Mouse (Mus musculus) midbrain, postnatal 0 days (tissue): ENCODE data around the gene Prdm16. TPM values are rescaled to one million over a fixed set of nuclear protein-coding genes. Genes with fewer than 3 reads are reported as not detected.
A peak's percentile ranks its signal among the peaks of the same experiment; 100 is the strongest.

Source experiments
- ATAC-seq: fragments of 200-750 bp; cut with Nextera tagmentation; 2 replicates; pipeline ENCODE4 v1.8.0; 2017; ENCODE audit warnings: moderate number of reproducible peaks, mild to moderate bottlenecking, moderate TSS enrichment, moderate library complexity; ENCODE audit not compliant: low FRiP score
- DNase-seq: peaks from one replicate; pipeline ENCODE4 v3.0.0-alpha.2; 2015; ENCODE audit warnings: low spot score
- H3K27ac ChIP-seq: fragments of 300-500 bp; sonication (generic); 2 replicates; pipeline ENCODE4 v1.5.1; 2014; ENCODE audit warnings: low read depth, mild to moderate bottlenecking, low read length, mixed read lengths
- H3K27me3 ChIP-seq: fragments of 300-500 bp; sonication (generic); 2 replicates; pipeline ENCODE4 v1.6.1; 2014; ENCODE audit warnings: low read length, control low read depth, mixed read lengths; ENCODE audit not compliant: insufficient read depth
- H3K36me3 ChIP-seq: fragments of 300-500 bp; sonication (generic); 2 replicates; pipeline ENCODE4 v1.6.1; 2014; ENCODE audit warnings: low read length, control low read depth, mixed read lengths; ENCODE audit not compliant: insufficient read depth
- H3K4me1 ChIP-seq: fragments of 300-500 bp; sonication (generic); 2 replicates; pipeline ENCODE4 v1.6.1; 2014; ENCODE audit warnings: mild to moderate bottlenecking, control low read depth, antibody characterized with exemption, low read length, mixed read lengths; ENCODE audit not compliant: insufficient read depth
- H3K4me2 ChIP-seq: fragments of 300-500 bp; sonication (generic); 2 replicates; pipeline ENCODE4 v1.6.1; 2014; ENCODE audit warnings: low read depth, mild to moderate bottlenecking, low read length, mixed read lengths; ENCODE audit not compliant: poor library complexity, severe bottlenecking
- H3K4me3 ChIP-seq: fragments of 300-500 bp; sonication (generic); 2 replicates; pipeline ENCODE4 v1.5.1; 2014; ENCODE audit warnings: low read depth, mild to moderate bottlenecking, low read length, moderate library complexity
- H3K9ac ChIP-seq: fragments of 300-500 bp; sonication (generic); replicated peaks from 2 replicates; pipeline ENCODE4 v1.6.1; 2014; ENCODE audit warnings: mild to moderate bottlenecking, low read length, moderate library complexity, mixed read lengths; ENCODE audit not compliant: poor library complexity, severe bottlenecking
- H3K9me3 ChIP-seq: fragments of 300-500 bp; sonication (generic); 2 replicates; pipeline ENCODE4 v1.6.1; 2016; ENCODE audit warnings: low read length, control low read depth
- CTCF ChIP-seq: IDR thresholded peaks from 2 replicates; pipeline ENCODE4 v1.5.1; 2016; ENCODE audit warnings: antibody characterized with exemption, mild to moderate bottlenecking
- WGBS: fragments of 180-500 bp; shearing (Covaris S2); extraction: QIAGEN DNeasy Blood & Tissue Kit; methylation state at CpG from one replicate; pipeline ENCODE4 v1.1.7; 2014; 5-methylcytosine and 5-hydroxymethylcytosine counted together
- polyA plus RNA-seq: library from polyadenylated mRNA; unstranded; fragments of >200 nt; fragmentation: Nextera tagmentation; extraction: Ambion mirVana; gene quantifications from 2 replicates; pipeline ENCODE4 v1.2.1, GENCODE M21; 2015
- total RNA-seq: library from RNA; depleted of rRNA; stranded (reverse); fragments of >200 nt; gene quantifications from 2 replicates; pipeline ENCODE4 v1.2.3, GENCODE M21; 2014

The Prdm16 gene
- total and polyA plus RNA-seq, 2 experiments from 2014 or later = 9.3 to 10.7 TPM

DNA sequence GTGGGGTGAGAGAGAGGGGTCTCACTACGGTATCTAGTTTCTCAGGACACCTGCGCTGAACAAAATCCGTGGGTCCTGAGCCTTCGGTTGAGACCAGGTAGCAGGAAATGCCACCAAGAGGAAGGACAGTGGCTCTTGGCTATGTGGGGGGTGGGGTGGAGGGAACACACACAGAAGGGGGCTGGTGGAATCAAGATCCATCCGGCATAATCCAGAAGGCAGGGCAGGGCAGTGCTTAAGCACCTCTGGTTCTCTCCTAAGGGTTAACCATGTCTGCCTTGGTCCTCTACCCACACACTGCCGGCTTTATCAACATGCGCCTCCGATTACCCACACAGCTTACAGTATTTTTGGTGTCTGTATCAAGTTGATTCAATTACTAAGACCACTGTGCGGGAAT lies 191.0 kb downstream of the Prdm16 start:
- no peak for TF ChIP-seq CTCF
- no peak overlapping the region for H3K4me2 ChIP-seq
- no peak overlapping the region for H3K9ac ChIP-seq
- no peak for DNase-seq
- H3K27me3 ChIP-seq = 0 out of 2 replicates have a peak, but pooled peaks cover 4% of the 10 kb centered on the region
- no peak for ATAC-seq
- no peaks in the 10 kb centered on the region for H3K36me3 ChIP-seq
- no peaks in the 10 kb centered on the region for H3K4me1 ChIP-seq
- H3K27ac ChIP-seq = no peak overlapping the region
- WGBS = 58% methylated on average over 9 of the region's 9 CpGs
- H3K4me3 ChIP-seq = no peak overlapping the region
- H3K9me3 ChIP-seq = no peaks in the 10 kb centered on the region

- 0 out of 2 replicates have a peak, but pooled peaks cover 4% of the 10 kb centered on the region for H3K27me3 ChIP-seq
- no peak for DNase-seq
- H3K4me3 ChIP-seq = no peak overlapping the region
- H3K9me3 ChIP-seq = no peaks in the 10 kb centered on the region
- WGBS = 45% methylated on average over 9 of the region's 9 CpGs
- H3K4me2 ChIP-seq = no peak overlapping the region
- H3K36me3 ChIP-seq = no peaks in the 10 kb centered on the region
- no peak for TF ChIP-seq CTCF
- no peak for ATAC-seq
- H3K4me1 ChIP-seq = no peaks in the 10 kb centered on the region
- H3K27ac ChIP-seq = no peak overlapping the region
- H3K9ac ChIP-seq = 0 out of 2 replicates have a peak overlapping the region, but pooled peaks have one; percentile 19
Measured at GRCm38 (mm10) chr4:154442645-154443304, 193.9 kb downstream of the Prdm16 start.

DNA sequence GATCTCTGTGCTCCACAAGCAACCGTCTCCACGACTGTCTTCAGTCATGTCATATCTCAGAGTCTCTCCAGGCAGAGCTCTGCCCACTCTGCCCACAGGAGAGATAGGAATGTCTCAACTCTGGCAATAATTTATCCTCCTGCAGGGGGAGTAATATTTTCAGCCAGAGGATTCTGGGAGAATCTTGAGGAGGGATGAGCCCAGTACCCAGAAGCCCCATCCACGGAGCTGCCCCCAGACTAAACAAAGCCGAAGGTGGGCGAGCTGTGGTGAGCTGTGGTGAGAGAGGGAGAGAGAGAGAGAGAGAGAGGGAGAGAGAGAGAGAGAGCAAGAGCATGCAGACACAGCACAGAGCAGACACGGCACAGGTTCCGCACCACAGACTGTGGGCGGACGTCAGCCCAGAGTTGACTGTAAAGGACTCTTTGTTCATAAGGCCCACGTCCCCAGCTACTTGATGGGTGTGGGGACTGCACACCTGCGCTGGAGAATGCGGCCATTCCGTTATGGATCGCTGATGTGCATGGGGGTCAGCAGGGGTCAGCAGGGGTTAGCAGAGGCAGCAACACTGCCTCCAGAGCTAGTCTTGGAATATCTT lies 197.1 kb downstream of the Prdm16 start:
- peak; percentile 38 for TF ChIP-seq CTCF
- ATAC-seq (no peak), DNase-seq (no peak)
- no peak overlapping the region for H3K4me2 ChIP-seq
- 73% methylated on average over 14 of the region's 14 CpGs for WGBS
- no peaks in the 10 kb centered on the region for H3K4me1 ChIP-seq
- no peak overlapping the region for H3K27ac ChIP-seq
- no peaks in the 10 kb centered on the region for H3K9me3 ChIP-seq
- H3K36me3 ChIP-seq = no peaks in the 10 kb centered on the region
- no peak overlapping the region for H3K4me3 ChIP-seq
- no peak overlapping the region for H3K9ac ChIP-seq
- H3K27me3 ChIP-seq = no peaks in the 10 kb centered on the region

DNA sequence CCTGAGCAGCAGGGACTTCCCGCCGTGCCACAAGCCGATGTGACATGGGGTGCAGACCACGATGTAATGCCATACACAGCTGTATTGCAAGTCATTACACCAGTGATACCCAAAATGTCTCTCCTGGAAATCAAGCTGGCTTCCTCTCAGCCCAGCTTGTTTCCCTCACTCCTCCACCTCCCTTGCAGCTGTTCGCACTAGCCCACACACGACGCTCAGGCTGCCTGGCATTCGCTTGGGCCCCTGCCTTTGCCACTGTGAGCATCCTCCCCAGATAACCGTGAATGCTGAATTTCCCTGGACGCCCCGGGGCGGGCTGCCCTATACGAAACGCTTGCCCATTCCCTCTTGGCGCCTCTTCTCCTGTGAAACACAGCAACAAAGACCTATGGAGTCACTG lies 198.1 kb downstream of the Prdm16 start:
- no peak for TF ChIP-seq CTCF
- no peak for ATAC-seq

DNA sequence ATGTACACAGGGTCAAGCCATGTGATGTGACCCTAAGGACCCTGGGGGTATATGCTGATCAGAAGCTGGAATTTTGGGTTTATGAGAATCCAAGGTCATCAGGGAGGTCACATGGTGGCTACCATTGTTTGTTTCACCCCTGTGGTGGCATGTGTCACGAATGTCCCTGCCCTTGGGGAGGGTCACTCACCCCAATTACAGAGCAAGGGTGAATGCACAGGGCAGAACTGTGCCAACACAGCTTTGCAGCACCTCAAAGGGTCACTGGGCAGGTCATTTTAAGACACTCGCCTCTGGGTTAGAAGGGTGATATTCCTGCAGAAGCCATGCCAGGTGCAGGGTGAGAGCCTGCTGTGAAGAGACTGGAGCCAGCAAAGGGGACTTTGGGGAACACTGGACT lies 206.9 kb downstream of the Prdm16 start:
- H3K9ac ChIP-seq = no peak overlapping the region
- ATAC-seq (no peak), DNase-seq (no peak)
- no peaks in the 10 kb centered on the region for H3K4me1 ChIP-seq
- WGBS = 76% methylated on average over 2 of the region's 2 CpGs
- H3K9me3 ChIP-seq = no peaks in the 10 kb centered on the region
- H3K36me3 ChIP-seq = no peaks in the 10 kb centered on the region
- no peak overlapping the region for H3K4me3 ChIP-seq
- no peak overlapping the region for H3K4me2 ChIP-seq
- H3K27me3 ChIP-seq = no peaks in the 10 kb centered on the region; the same call in 1 of the 2 replicates
- TF ChIP-seq CTCF = no peak
- H3K27ac ChIP-seq = no peak overlapping the region

More for the DNA sequence above, 198.1 kb downstream of the Prdm16 start:
- no peak overlapping the region for H3K9ac ChIP-seq
- H3K27me3 ChIP-seq = no peaks in the 10 kb centered on the region
- no peak for DNase-seq
- H3K27ac ChIP-seq = no peak overlapping the region
- no peaks in the 10 kb centered on the region for H3K36me3 ChIP-seq
- no peaks in the 10 kb centered on the region for H3K9me3 ChIP-seq
- H3K4me1 ChIP-seq = no peaks in the 10 kb centered on the region
- no peak overlapping the region for H3K4me2 ChIP-seq
- no peak overlapping the region for H3K4me3 ChIP-seq
- WGBS = 77% methylated on average over 15 of the region's 15 CpGs

DNA sequence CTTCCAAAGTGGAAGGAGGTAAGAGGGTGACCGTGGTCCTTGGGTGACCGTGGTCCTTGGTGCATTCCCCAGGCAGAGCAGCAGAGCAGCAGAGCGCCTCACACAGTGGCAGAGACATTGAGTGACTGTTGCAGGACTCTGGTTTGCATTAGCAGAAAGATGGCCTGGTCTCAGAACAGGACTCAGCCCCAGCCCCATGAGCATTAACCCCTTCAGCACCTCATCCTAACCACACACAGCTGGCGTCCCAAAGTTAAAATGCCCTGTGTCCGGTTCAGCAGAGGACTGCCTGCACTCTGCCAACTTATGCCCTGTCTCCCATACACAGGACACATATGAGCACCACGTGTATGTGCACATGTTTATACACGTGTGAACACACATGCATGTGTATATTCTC lies 209.8 kb downstream of the Prdm16 start:
- Histone ChIP-seq H3K27me3 (no peaks in the 10 kb centered on the region; the same call in 1 of the 2 replicates), H3K9me3 (no peaks in the 10 kb centered on the region), H3K27ac (no peak overlapping the region), H3K9ac (no peak overlapping the region), H3K4me1 (peaks cover 4% of the 10 kb centered on the region; the same call in 1 of the 2 replicates), H3K4me2 (no peak overlapping the region), H3K36me3 (no peaks in the 10 kb centered on the region), H3K4me3 (no peak overlapping the region)
- no peak for TF ChIP-seq CTCF
- ATAC-seq (no peak), DNase-seq (no peak)
- 86% methylated on average over 7 of the region's 7 CpGs for WGBS
